Mouse (Mus musculus): ENCODE measurements around the gene Treh.

GRCm38 (mm10) chr9:44640646-44641357 lies 32.2 kb upstream of the Treh start:
- TF ChIP-seq POLR2A (IDR thresholded peaks at IDR 0.05; ENCODE audit: control insufficient read depth, extremely low read depth, insufficient read depth, low read length, poor library complexity) = no peak
- TF ChIP-seq CTCF (IDR thresholded peaks at IDR 0.05; ENCODE audit: borderline replicate concordance, control insufficient read depth, extremely low read depth, insufficient read depth, low read length, poor library complexity) = no peak
